Mouse (Mus musculus): ENCODE measurements around the gene Clic3. TPM values are rescaled to one million over a fixed set of nuclear protein-coding genes. Genes with fewer than 3 reads are reported as not detected.

Gene Clic3
- polyA plus RNA-seq, 1 experiment: not detected

GRCm38 (mm10) chr2:25436286-25436820 lies 20.3 kb upstream of the Clic3 start:
- Histone ChIP-seq H3K4me1 (ENCODE audit: control insufficient read depth, insufficient read depth, low read length) (peaks cover 10% of the 10 kb centered on the region), H3K27ac (ENCODE audit: insufficient read depth, low read depth, low read length) (no peak overlapping the region), H3K4me3 (ENCODE audit: insufficient read depth, low read depth, low read length) (no peak overlapping the region)
- no peak for TF ChIP-seq CTCF (IDR thresholded peaks at IDR 0.05; ENCODE audit: insufficient read depth, low read depth, low read length)
- 0 out of 2 replicates have a peak, but pooled peaks have one; percentile 23 for TF ChIP-seq POLR2A (IDR thresholded peaks at IDR 0.05; ENCODE audit: insufficient read depth, low read depth, low read length)
- 95% methylated on average over 10 of the region's 10 CpGs for WGBS

GRCm38 (mm10) chr2:25441067-25441466 lies 15.6 kb upstream of the Clic3 start:
- TF ChIP-seq POLR2A (IDR thresholded peaks at IDR 0.05; ENCODE audit: insufficient read depth, low read depth, low read length) (no peak), CTCF (IDR thresholded peaks at IDR 0.05; ENCODE audit: insufficient read depth, low read depth, low read length) (no peak)
- H3K27ac ChIP-seq (ENCODE audit: insufficient read depth, low read depth, low read length): no peak overlapping the region
- H3K4me1 ChIP-seq (ENCODE audit: control insufficient read depth, insufficient read depth, low read length): no peaks in the 10 kb centered on the region
- no peak overlapping the region for H3K4me3 ChIP-seq (ENCODE audit: insufficient read depth, low read depth, low read length)
- 85% methylated on average over 20 of the region's 20 CpGs for WGBS

GRCm38 (mm10) chr2:25442682-25443081 lies 14.0 kb upstream of the Clic3 start:
- no peak overlapping the region for H3K4me3 ChIP-seq (ENCODE audit: insufficient read depth, low read depth, low read length)
- no peaks in the 10 kb centered on the region for H3K4me1 ChIP-seq (ENCODE audit: control insufficient read depth, insufficient read depth, low read length)
- no peak overlapping the region for H3K27ac ChIP-seq (ENCODE audit: insufficient read depth, low read depth, low read length)
- TF ChIP-seq CTCF (IDR thresholded peaks at IDR 0.05; ENCODE audit: insufficient read depth, low read depth, low read length) (no peak), POLR2A (IDR thresholded peaks at IDR 0.05; ENCODE audit: insufficient read depth, low read depth, low read length) (no peak)
- WGBS: 90% methylated on average over 14 of the region's 14 CpGs

- no peak overlapping the region for H3K27ac ChIP-seq (ENCODE audit: insufficient read depth, low read depth, low read length)
- H3K4me3 ChIP-seq (ENCODE audit: insufficient read depth, low read depth, low read length): no peak overlapping the region
- WGBS: 79% methylated on average over 8 of the region's 8 CpGs
- no peaks in the 10 kb centered on the region for H3K4me1 ChIP-seq (ENCODE audit: control insufficient read depth, insufficient read depth, low read length)
- no peak for TF ChIP-seq POLR2A (IDR thresholded peaks at IDR 0.05; ENCODE audit: insufficient read depth, low read depth, low read length)
These were observed 5.6 kb upstream of the Clic3 start for GRCm38 (mm10) chr2:25450853-25451647.

GRCm38 (mm10) chr2:25452951-25453350 lies 3.7 kb upstream of the Clic3 start:
- TF ChIP-seq CTCF (IDR thresholded peaks at IDR 0.05; ENCODE audit: insufficient read depth, low read depth, low read length): no peak
- no peak for TF ChIP-seq POLR2A (IDR thresholded peaks at IDR 0.05; ENCODE audit: insufficient read depth, low read depth, low read length)
- WGBS: 52% methylated on average over 1 of the region's 1 CpGs
- no peak overlapping the region for H3K4me3 ChIP-seq (ENCODE audit: insufficient read depth, low read depth, low read length)
- no peak overlapping the region for H3K27ac ChIP-seq (ENCODE audit: insufficient read depth, low read depth, low read length)
- no peaks in the 10 kb centered on the region for H3K4me1 ChIP-seq (ENCODE audit: control insufficient read depth, insufficient read depth, low read length)

GRCm38 (mm10) chr2:25457022-25457896 lies 621 bp downstream of the Clic3 start:
- Histone ChIP-seq H3K27ac (ENCODE audit: insufficient read depth, low read depth, low read length) (no peak overlapping the region), H3K4me1 (ENCODE audit: control insufficient read depth, insufficient read depth, low read length) (peaks cover 21% of the 10 kb centered on the region), H3K4me3 (ENCODE audit: insufficient read depth, low read depth, low read length) (no peak overlapping the region)
- TF ChIP-seq POLR2A (IDR thresholded peaks at IDR 0.05; ENCODE audit: insufficient read depth, low read depth, low read length) (no peak), CTCF (IDR thresholded peaks at IDR 0.05; ENCODE audit: insufficient read depth, low read depth, low read length) (no peak)
- 83% methylated on average over 9 of the region's 9 CpGs for WGBS

GRCm38 (mm10) chr2:25458911-25459310 lies 2.3 kb downstream of the Clic3 start:
- TF ChIP-seq POLR2A (IDR thresholded peaks at IDR 0.05; ENCODE audit: insufficient read depth, low read depth, low read length) (no peak), CTCF (IDR thresholded peaks at IDR 0.05; ENCODE audit: insufficient read depth, low read depth, low read length) (no peak)
- no peak overlapping the region for H3K4me3 ChIP-seq (ENCODE audit: insufficient read depth, low read depth, low read length)
- WGBS: 75% methylated on average over 5 of the region's 5 CpGs
- peaks cover 21% of the 10 kb centered on the region for H3K4me1 ChIP-seq (ENCODE audit: control insufficient read depth, insufficient read depth, low read length)
- no peak overlapping the region for H3K27ac ChIP-seq (ENCODE audit: insufficient read depth, low read depth, low read length)

- Histone ChIP-seq H3K4me1 (ENCODE audit: control insufficient read depth, insufficient read depth, low read length) (peaks cover 21% of the 10 kb centered on the region), H3K27ac (ENCODE audit: insufficient read depth, low read depth, low read length) (peak overlapping the region; percentile 91), H3K4me3 (ENCODE audit: insufficient read depth, low read depth, low read length) (peak overlapping the region; percentile 86)
- WGBS: 21% methylated on average over 5 of the region's 5 CpGs
- TF ChIP-seq POLR2A (IDR thresholded peaks at IDR 0.05; ENCODE audit: insufficient read depth, low read depth, low read length) (no peak), CTCF (IDR thresholded peaks at IDR 0.05; ENCODE audit: insufficient read depth, low read depth, low read length) (no peak)
These were observed 3.5 kb downstream of the Clic3 start for GRCm38 (mm10) chr2:25460135-25460534.
